Mouse (Mus musculus) olfactory bulb, adult 2 months (tissue): ENCODE results near the gene Cacybp.

Experiments
- CTCF ChIP-seq: fragments of 200-500 bp; IDR thresholded peaks from 2 replicates; pipeline ENCODE4 v1.5.1; 2012; ENCODE audit warnings: low read depth, mild to moderate bottlenecking, low read length, moderate library complexity; ENCODE audit not compliant: insufficient read depth
- POLR2A ChIP-seq: fragments of 200-500 bp; IDR thresholded peaks from 2 replicates; pipeline ENCODE4 v1.6.1; 2012; ENCODE audit warnings: mild to moderate bottlenecking, low read depth, low read length, moderate library complexity; ENCODE audit not compliant: insufficient read depth

DNA sequence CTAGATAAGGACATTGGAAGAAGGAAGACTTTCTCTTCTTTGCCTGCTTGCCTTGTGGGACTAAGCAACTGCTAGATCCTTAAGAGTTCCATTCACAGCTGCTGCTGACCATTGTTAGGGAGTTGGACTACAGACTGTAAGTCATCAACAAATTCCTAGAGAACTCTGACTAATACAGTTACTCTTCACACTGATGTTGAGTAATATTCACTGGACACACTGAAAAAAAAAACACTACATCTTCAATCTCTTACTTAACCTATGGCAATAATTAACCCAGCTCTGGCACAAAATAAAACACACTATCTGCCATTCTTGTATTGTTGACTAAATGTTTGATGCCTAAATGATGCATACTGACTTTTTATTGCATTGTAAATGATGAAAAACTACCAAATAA is 15.2 kb upstream of the Cacybp start:
- TF ChIP-seq CTCF (no peak), POLR2A (no peak)
